Mouse (Mus musculus) mouse trophoblast stem cell (cell line): ENCODE measurements around the gene Osbpl11.

Experiments
- in situ Hi-C, 2 experiments: fragments of 300-500 bp; cut with MseI, MboI; formaldehyde crosslinking; loops; 2 replicates in 1 of 2; 3 replicates in 1 of 2; pipeline ENCODE4 v1.15.1; 2025

The Osbpl11 gene

GRCm38 (mm10) chr16:33242046-33242445 is 57.2 kb downstream of the Osbpl11 start:
- in situ Hi-C loops = no loop called here

- in situ Hi-C loops = no loop called here
These were observed 59.3 kb downstream of the Osbpl11 start for GRCm38 (mm10) chr16:33244136-33244691.

- in situ Hi-C loops = no loop called here
These were observed 60.1 kb downstream of the Osbpl11 start for GRCm38 (mm10) chr16:33244933-33245470.

GRCm38 (mm10) chr16:33246526-33246925 is 61.7 kb downstream of the Osbpl11 start:
- in situ Hi-C loops = no loop called here

- in situ Hi-C loops = no loop called here
These were observed 62.1 kb downstream of the Osbpl11 start for GRCm38 (mm10) chr16:33247006-33247405.

- in situ Hi-C loops = no loop called here
These were observed 65.8 kb downstream of the Osbpl11 start for GRCm38 (mm10) chr16:33250651-33251120.

GRCm38 (mm10) chr16:33251194-33252051 is 66.6 kb downstream of the Osbpl11 start, which contains the start of gene Snx4:
Snx4 (plus strand) TSS chr16:33251442.
- in situ Hi-C loops = no loop called here

GRCm38 (mm10) chr16:33255601-33256000 is 70.7 kb downstream of the Osbpl11 start:
- in situ Hi-C loops = no loop called here

- in situ Hi-C loops = no loop called here
These were observed 73.7 kb downstream of the Osbpl11 start for GRCm38 (mm10) chr16:33258530-33258929.

GRCm38 (mm10) chr16:33259824-33260223 is 75.0 kb downstream of the Osbpl11 start:
- in situ Hi-C loops = no loop called here

- in situ Hi-C loops = no loop called here
These were observed 76.0 kb downstream of the Osbpl11 start for GRCm38 (mm10) chr16:33260825-33261224.

GRCm38 (mm10) chr16:33261584-33262061 is 76.8 kb downstream of the Osbpl11 start:
- in situ Hi-C loops = no loop called here

- in situ Hi-C loops = no loop called here
These were observed 77.2 kb downstream of the Osbpl11 start for GRCm38 (mm10) chr16:33262096-33262495.

GRCm38 (mm10) chr16:33267616-33268253 is 82.9 kb downstream of the Osbpl11 start:
- in situ Hi-C loops = no loop called here

- in situ Hi-C loops = no loop called here
These were observed 87.0 kb downstream of the Osbpl11 start for GRCm38 (mm10) chr16:33271824-33272223.

- in situ Hi-C loops = no loop called here
These were observed 98.2 kb downstream of the Osbpl11 start for GRCm38 (mm10) chr16:33283079-33283478.

- in situ Hi-C loops = no loop called here
These were observed 103.7 kb downstream of the Osbpl11 start for GRCm38 (mm10) chr16:33288536-33288935.

GRCm38 (mm10) chr16:33289981-33290380 is 105.1 kb downstream of the Osbpl11 start:
- in situ Hi-C loops = no loop called here

- in situ Hi-C loops = no loop called here
These were observed 107.4 kb downstream of the Osbpl11 start for GRCm38 (mm10) chr16:33292241-33292640.
